Mouse (Mus musculus): Measurements from ENCODE around the gene Epdr1. TPM values are rescaled to one million over a fixed set of nuclear protein-coding genes. Genes with fewer than 3 reads are reported as not detected.
"Not testable (repeated sequence)": the region's sequence is repeated elsewhere in the genome, so short reads cannot be mapped to it uniquely, and the experiment has no call there.

Epdr1 gene
- polyA plus RNA-seq, 1 experiment from 2014 or later, result 8.7 TPM

DNA sequence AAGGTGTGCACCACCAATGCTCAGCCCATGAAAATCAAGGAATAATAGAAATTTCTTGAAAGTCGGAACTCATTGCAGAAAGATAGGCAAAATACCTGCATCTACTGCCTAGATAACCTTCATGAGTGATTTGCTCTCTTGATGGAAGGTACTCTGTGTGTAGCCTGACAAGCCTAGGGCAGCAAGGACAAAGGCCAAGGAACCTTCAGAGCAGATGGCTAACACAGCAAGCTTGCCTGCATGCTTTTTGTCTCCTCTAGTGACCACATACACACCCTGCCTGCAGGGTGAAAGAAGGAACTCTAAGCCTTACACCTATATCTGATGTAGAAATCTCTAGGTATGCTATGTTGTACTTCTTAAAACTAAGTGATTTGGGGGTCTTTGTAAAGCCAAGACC, 24.6 kb downstream of the Epdr1 start:
- TF ChIP-seq CTCF (IDR thresholded peaks at IDR 0.05; ENCODE audit: low read depth) (no peak), EP300 (IDR thresholded peaks at IDR 0.05; ENCODE audit: low read depth) (no peak)
- Histone ChIP-seq H3K4me1 (ENCODE audit: insufficient read depth) (no peaks in the 10 kb centered on the region), H3K4me3 (ENCODE audit: low read depth, low read length) (no peak overlapping the region), H3K9ac (replicated peaks) (no peak overlapping the region), H3K27me3 (ENCODE audit: insufficient read depth, low read length) (no peaks in the 10 kb centered on the region), H3K9me3 (ENCODE audit: low read length) (no peaks in the 10 kb centered on the region), H3K4me2 (ENCODE audit: low read depth, low read length) (no peak overlapping the region), H3K27ac (ENCODE audit: low read depth) (no peak overlapping the region), H3K36me3 (replicated peaks; ENCODE audit: insufficient read depth, low read length) (no peaks in the 10 kb centered on the region)
- ATAC-seq (no peak), DNase-seq (no peak)
- 74% methylated on average over 1 of the region's 1 CpGs for WGBS (ENCODE audit: insufficient replicate concordance)

DNA sequence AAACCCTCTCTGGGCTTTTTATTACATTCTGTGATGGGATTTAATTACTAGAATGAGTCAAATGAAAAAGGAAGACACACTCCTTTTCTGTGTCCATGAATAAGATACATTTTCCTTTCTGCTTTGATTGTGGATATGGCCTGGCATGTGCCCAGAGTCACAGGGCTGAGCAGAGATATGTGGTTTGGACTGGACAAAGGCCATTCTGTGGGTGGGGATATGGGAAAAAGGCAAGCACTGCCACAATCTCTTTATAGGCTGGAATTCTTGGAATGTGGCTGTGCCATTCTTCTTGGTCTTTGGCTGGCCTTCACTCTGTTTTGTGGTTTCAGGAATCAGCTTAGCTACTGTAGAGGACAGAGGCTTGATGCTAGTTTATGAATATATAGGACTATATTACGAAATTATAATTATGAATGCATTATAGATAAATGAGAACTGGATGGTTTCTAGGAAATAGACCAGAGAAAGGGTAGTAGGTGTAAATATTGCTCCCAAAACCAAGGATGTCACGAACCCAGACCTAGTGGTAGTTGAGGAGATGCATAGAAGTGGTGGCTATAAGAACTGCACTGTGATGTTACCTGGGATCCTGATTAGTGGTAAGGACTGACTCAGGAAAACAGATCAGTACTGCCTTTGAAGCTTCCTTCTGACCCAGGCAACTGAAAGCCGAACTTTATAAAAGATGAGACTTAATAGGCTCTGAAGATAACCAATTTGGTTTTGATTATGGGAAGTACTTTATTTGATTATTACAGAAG, 28.5 kb downstream of the Epdr1 start:
- WGBS (ENCODE audit: insufficient replicate concordance), result 78% methylated on average over 3 of the region's 3 CpGs
- no peaks in the 10 kb centered on the region for H3K9me3 ChIP-seq (ENCODE audit: low read length)
- no peaks in the 10 kb centered on the region for H3K36me3 ChIP-seq (replicated peaks; ENCODE audit: insufficient read depth, low read length)
- no peaks in the 10 kb centered on the region for H3K27me3 ChIP-seq (ENCODE audit: insufficient read depth, low read length)
- H3K9ac ChIP-seq (replicated peaks), result no peak overlapping the region
- no peak overlapping the region for H3K27ac ChIP-seq (ENCODE audit: low read depth)
- TF ChIP-seq CTCF (IDR thresholded peaks at IDR 0.05; ENCODE audit: low read depth), result no peak
- TF ChIP-seq EP300 (IDR thresholded peaks at IDR 0.05; ENCODE audit: low read depth), result no peak
- H3K4me2 ChIP-seq (ENCODE audit: low read depth, low read length), result no peak overlapping the region
- ATAC-seq, result no peak
- H3K4me1 ChIP-seq (ENCODE audit: insufficient read depth), result no peaks in the 10 kb centered on the region
- DNase-seq, result no peak
- no peak overlapping the region for H3K4me3 ChIP-seq (ENCODE audit: low read depth, low read length)

GRCm38 (mm10) chr13:19575947-19576346, 43.8 kb downstream of the Epdr1 start:
- H3K9me3 ChIP-seq (ENCODE audit: low read length), result no peaks in the 10 kb centered on the region
- H3K27me3 ChIP-seq (ENCODE audit: insufficient read depth, low read length), result no peaks in the 10 kb centered on the region
- H3K27ac ChIP-seq (ENCODE audit: low read depth), result no peak overlapping the region
- H3K36me3 ChIP-seq (replicated peaks; ENCODE audit: insufficient read depth, low read length), result no peaks in the 10 kb centered on the region
- no peak overlapping the region for H3K9ac ChIP-seq (replicated peaks)
- TF ChIP-seq CTCF (IDR thresholded peaks at IDR 0.05; ENCODE audit: low read depth) (no peak), EP300 (IDR thresholded peaks at IDR 0.05; ENCODE audit: low read depth) (no peak)
- no peak for DNase-seq
- ATAC-seq, result no peak
- H3K4me1 ChIP-seq (ENCODE audit: insufficient read depth), result no peaks in the 10 kb centered on the region
- H3K4me2 ChIP-seq (ENCODE audit: low read depth, low read length), result no peak overlapping the region
- WGBS (ENCODE audit: insufficient replicate concordance), result 60% methylated on average over 3 of the region's 3 CpGs
- H3K4me3 ChIP-seq (ENCODE audit: low read depth, low read length), result no peak overlapping the region

DNA sequence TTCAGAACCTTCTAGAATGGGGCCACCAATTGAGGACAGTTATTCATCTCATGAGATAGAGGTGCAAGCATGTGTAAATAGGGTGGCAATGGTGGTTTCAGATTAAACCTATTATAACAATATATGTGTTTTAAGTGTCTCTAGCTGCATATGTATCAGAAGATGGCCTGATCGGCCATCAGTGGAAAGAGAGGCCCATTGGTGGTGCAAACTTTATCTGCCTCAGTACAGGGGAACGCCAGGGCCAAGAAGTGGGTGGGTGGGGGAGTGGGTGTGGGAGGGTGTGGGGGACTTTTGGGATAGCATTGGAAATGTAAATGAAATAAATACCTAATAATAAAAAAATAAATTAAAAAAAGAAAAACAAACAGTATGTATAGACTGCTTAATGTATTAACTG, 45.0 kb downstream of the Epdr1 start:
- H3K4me3 ChIP-seq (ENCODE audit: low read depth, low read length); H3K27me3 ChIP-seq (ENCODE audit: insufficient read depth, low read length); H3K36me3 ChIP-seq (replicated peaks; ENCODE audit: insufficient read depth, low read length); H3K4me1 ChIP-seq (ENCODE audit: insufficient read depth); DNase-seq; H3K9me3 ChIP-seq (ENCODE audit: low read length); H3K9ac ChIP-seq (replicated peaks); ATAC-seq; H3K4me2 ChIP-seq (ENCODE audit: low read depth, low read length); H3K27ac ChIP-seq (ENCODE audit: low read depth): not testable (repeated sequence)
- 64% methylated on average over 2 of the region's 2 CpGs for WGBS (ENCODE audit: insufficient replicate concordance)

GRCm38 (mm10) chr13:19570166-19570565, 49.6 kb downstream of the Epdr1 start:
- H3K27me3 ChIP-seq (ENCODE audit: insufficient read depth, low read length); H3K4me1 ChIP-seq (ENCODE audit: insufficient read depth); ATAC-seq; DNase-seq; H3K9me3 ChIP-seq (ENCODE audit: low read length); H3K9ac ChIP-seq (replicated peaks); H3K4me2 ChIP-seq (ENCODE audit: low read depth, low read length); H3K4me3 ChIP-seq (ENCODE audit: low read depth, low read length); H3K27ac ChIP-seq (ENCODE audit: low read depth); H3K36me3 ChIP-seq (replicated peaks; ENCODE audit: insufficient read depth, low read length): not testable (repeated sequence)

- H3K4me3 ChIP-seq (ENCODE audit: low read depth, low read length), result no peak overlapping the region
- H3K4me2 ChIP-seq (ENCODE audit: low read depth, low read length), result no peak overlapping the region
- H3K27ac ChIP-seq (ENCODE audit: low read depth), result no peak overlapping the region
- no peak overlapping the region for H3K9ac ChIP-seq (replicated peaks)
- 78% methylated on average over 1 of the region's 1 CpGs for WGBS (ENCODE audit: insufficient replicate concordance)
- no peaks in the 10 kb centered on the region for H3K4me1 ChIP-seq (ENCODE audit: insufficient read depth)
- H3K9me3 ChIP-seq (ENCODE audit: low read length), result no peaks in the 10 kb centered on the region
- ATAC-seq (no peak), DNase-seq (no peak)
- no peaks in the 10 kb centered on the region for H3K36me3 ChIP-seq (replicated peaks; ENCODE audit: insufficient read depth, low read length)
- H3K27me3 ChIP-seq (ENCODE audit: insufficient read depth, low read length), result no peaks in the 10 kb centered on the region
- no peak for TF ChIP-seq EP300 (IDR thresholded peaks at IDR 0.05; ENCODE audit: low read depth)
- TF ChIP-seq CTCF (IDR thresholded peaks at IDR 0.05; ENCODE audit: low read depth), result no peak
Measured at GRCm38 (mm10) chr13:19562510-19562909, 57.2 kb downstream of the Epdr1 start.

DNA sequence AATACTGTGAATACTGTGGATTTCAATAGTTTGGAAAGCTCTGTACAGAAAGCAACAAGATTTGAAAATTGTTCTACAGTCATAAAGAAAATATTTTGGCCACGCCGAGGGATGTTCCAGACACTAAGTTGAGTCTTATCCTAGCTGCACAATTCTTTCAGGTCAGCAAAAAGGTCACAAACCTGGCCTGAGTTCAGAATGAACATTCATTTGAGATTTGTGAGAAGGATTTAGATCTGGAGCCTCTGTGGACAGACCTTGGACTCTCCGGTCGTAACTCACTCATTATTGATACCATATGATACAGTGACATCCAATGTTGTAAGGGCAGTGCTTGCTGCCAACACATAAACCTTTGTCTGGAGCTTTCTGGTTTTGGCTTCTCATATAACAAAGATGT, 64.3 kb downstream of the Epdr1 start:
- no peak for DNase-seq
- H3K27me3 ChIP-seq (ENCODE audit: insufficient read depth, low read length), result no peaks in the 10 kb centered on the region
- WGBS (ENCODE audit: insufficient replicate concordance), result 89% methylated on average over 4 of the region's 4 CpGs
- H3K36me3 ChIP-seq (replicated peaks; ENCODE audit: insufficient read depth, low read length), result no peaks in the 10 kb centered on the region
- H3K4me1 ChIP-seq (ENCODE audit: insufficient read depth), result no peaks in the 10 kb centered on the region
- no peak overlapping the region for H3K9ac ChIP-seq (replicated peaks)
- TF ChIP-seq EP300 (IDR thresholded peaks at IDR 0.05; ENCODE audit: low read depth), result no peak
- no peak for TF ChIP-seq CTCF (IDR thresholded peaks at IDR 0.05; ENCODE audit: low read depth)
- H3K9me3 ChIP-seq (ENCODE audit: low read length), result no peaks in the 10 kb centered on the region
- no peak overlapping the region for H3K4me3 ChIP-seq (ENCODE audit: low read depth, low read length)
- H3K4me2 ChIP-seq (ENCODE audit: low read depth, low read length), result no peak overlapping the region
- no peak overlapping the region for H3K27ac ChIP-seq (ENCODE audit: low read depth)
- no peak for ATAC-seq

Other genes with a start within 250 kb of the Epdr1 start
- 19.5 and 19.9 TPM in 2 replicates for gene Stard3nl, start 224.1 kb downstream of the Epdr1 start, polyA plus RNA-seq (2015; fragmentation: Nextera tagmentation; extraction: Ambion mirVana)
- gene Sfrp4, start 3.2 kb upstream of the Epdr1 start, polyA plus RNA-seq (2015; fragmentation: Nextera tagmentation; extraction: Ambion mirVana), result 0.69 and 1.0 TPM in 2 replicates
- not detected in 2 replicates for gene Nme8, start 77.9 kb upstream of the Epdr1 start, polyA plus RNA-seq (2015; fragmentation: Nextera tagmentation; extraction: Ambion mirVana)
- 3.2 and 3.5 TPM in 2 replicates for gene Gpr141, start 204.3 kb upstream of the Epdr1 start, polyA plus RNA-seq (2015; fragmentation: Nextera tagmentation; extraction: Ambion mirVana)

Data from liver, postnatal 0 days (tissue).